ENCODE assay signal across 21 mouse cellular contexts in genomic region chr16:89950251-89950650, GRCm38 (mm10).
DNase-seq lines count a peak whose midpoint lies in the region; ATAC-seq lines count a peak whose summit lies in the region.
"Had no signal": no experiment of that assay in that cellular context is flagged by ENCODE, and none has a peak within 500 bp of the region (broad histone marks: within the 10 kb centered on the region; RNA-seq: fewer than 3 reads in every experiment).

No protein-coding gene starts in this region.

- no peaks in the 10 kb centered on the region for H3K9me3 ChIP-seq in hindbrain, embryonic 10.5 days
- H3K9me3 ChIP-seq in hindbrain, embryonic 16.5 days (ENCODE audit: control insufficient read depth, low read length): no peaks in the 10 kb centered on the region
- no peaks in the 10 kb centered on the region for H3K9me3 ChIP-seq in lung, embryonic 16.5 days (ENCODE audit: control insufficient read depth, low read length)
- no peaks in the 10 kb centered on the region for H3K9me3 ChIP-seq in heart, embryonic 11.5 days (replicated peaks; ENCODE audit: control insufficient read depth, low read length)
- H3K9me3 ChIP-seq: embryonic facial prominence, embryonic 12.5 days; forebrain, embryonic 15.5 days; heart, embryonic 10.5 days; heart, embryonic 15.5 days; hindbrain, embryonic 15.5 days had no signal

- peak overlapping the region; percentile 6; the same call in 1 of the 2 replicates for H3K27ac ChIP-seq in hindbrain, embryonic 10.5 days
- no peak overlapping the region for H3K27ac ChIP-seq in hindbrain, embryonic 16.5 days (ENCODE audit: low read depth, low read length)
- 0 out of 2 replicates have a peak overlapping the region, but pooled peaks have one; percentile 23 for H3K27ac ChIP-seq in lung, embryonic 16.5 days (ENCODE audit: low read length)
- no peak overlapping the region for H3K27ac ChIP-seq in heart, embryonic 11.5 days (ENCODE audit: low read depth, low read length)
- H3K27ac ChIP-seq: embryonic facial prominence, embryonic 12.5 days; forebrain, embryonic 15.5 days; heart, embryonic 10.5 days; heart, embryonic 15.5 days; hindbrain, embryonic 15.5 days had no signal

- 85% methylated on average over 6 of the region's 6 CpGs for WGBS in hindbrain, embryonic 10.5 days
- WGBS in hindbrain, embryonic 16.5 days: 88% methylated on average over 6 of the region's 6 CpGs
- 59% methylated on average over 6 of the region's 6 CpGs for WGBS in lung, embryonic 16.5 days
- WGBS in heart, embryonic 11.5 days (ENCODE audit: insufficient replicate concordance): 76% methylated on average over 6 of the region's 6 CpGs

- peaks cover 41% of the 10 kb centered on the region for H3K4me1 ChIP-seq in hindbrain, embryonic 10.5 days (replicated peaks)
- H3K4me1 ChIP-seq in hindbrain, embryonic 16.5 days (ENCODE audit: control insufficient read depth, insufficient read depth, low read depth, low read length): peaks cover 1% of the 10 kb centered on the region
- H3K4me1 ChIP-seq in lung, embryonic 16.5 days (replicated peaks; ENCODE audit: control insufficient read depth, insufficient read depth, low read length): peaks cover 19% of the 10 kb centered on the region
- H3K4me1 ChIP-seq in heart, embryonic 11.5 days (ENCODE audit: control insufficient read depth, insufficient read depth, low read length): no peaks in the 10 kb centered on the region
- H3K4me1 ChIP-seq: heart, embryonic 15.5 days had no signal

- no peak overlapping the region for H3K9ac ChIP-seq in hindbrain, embryonic 16.5 days (ENCODE audit: low read depth, low read length)
- no peak overlapping the region for H3K9ac ChIP-seq in lung, embryonic 16.5 days (ENCODE audit: low read length)
- no peak overlapping the region for H3K9ac ChIP-seq in heart, embryonic 11.5 days (ENCODE audit: low read depth, low read length)
- H3K9ac ChIP-seq: embryonic facial prominence, embryonic 12.5 days; forebrain, embryonic 15.5 days; heart, embryonic 15.5 days; hindbrain, embryonic 15.5 days had no signal

- H3K27me3 ChIP-seq in hindbrain, embryonic 10.5 days (ENCODE audit: insufficient read depth, poor library complexity, severe bottlenecking): no peaks in the 10 kb centered on the region
- H3K27me3 ChIP-seq in hindbrain, embryonic 16.5 days (replicated peaks; ENCODE audit: control insufficient read depth, insufficient read depth, low read length): no peaks in the 10 kb centered on the region
- no peaks in the 10 kb centered on the region for H3K27me3 ChIP-seq in lung, embryonic 16.5 days (ENCODE audit: control insufficient read depth, insufficient read depth, low read depth, low read length)
- no peaks in the 10 kb centered on the region for H3K27me3 ChIP-seq in heart, embryonic 11.5 days (ENCODE audit: control insufficient read depth, insufficient read depth, low read length)
- H3K27me3 ChIP-seq: embryonic facial prominence, embryonic 12.5 days; forebrain, embryonic 15.5 days; heart, embryonic 15.5 days; hindbrain, embryonic 15.5 days had no signal

- peaks cover 23% of the 10 kb centered on the region; the same call in 1 of the 2 replicates for H3K36me3 ChIP-seq in hindbrain, embryonic 10.5 days
- no peaks in the 10 kb centered on the region for H3K36me3 ChIP-seq in hindbrain, embryonic 16.5 days (ENCODE audit: control insufficient read depth, insufficient read depth, low read length)
- no peaks in the 10 kb centered on the region for H3K36me3 ChIP-seq in lung, embryonic 16.5 days (ENCODE audit: control insufficient read depth, insufficient read depth, low read length)
- no peaks in the 10 kb centered on the region for H3K36me3 ChIP-seq in heart, embryonic 11.5 days (ENCODE audit: control insufficient read depth, insufficient read depth, low read length)
- H3K36me3 ChIP-seq: forebrain, embryonic 15.5 days; G1E; heart, embryonic 15.5 days; hindbrain, embryonic 15.5 days had no signal

- DNase-seq in cerebellum, adult 8-10 months: no peak
- no peak for DNase-seq in hindbrain, embryonic 10.5 days (ENCODE audit: low spot score)
- no peak for DNase-seq in lung, postnatal 25 days (ENCODE audit: low spot score)
- DNase-seq: adrenal gland, postnatal 10 days; B cell, adult 2 months; embryo, embryonic 11 days; gastrocnemius, postnatal 36 days; heart, adult 18-20 months; heart, postnatal 14 days; kidney, adult 11 months had no signal

- H3K4me2 ChIP-seq in hindbrain, embryonic 16.5 days (ENCODE audit: low read length): no peak overlapping the region
- no peak overlapping the region for H3K4me2 ChIP-seq in lung, embryonic 16.5 days (ENCODE audit: low read depth, low read length)
- no peak overlapping the region for H3K4me2 ChIP-seq in heart, embryonic 11.5 days
- H3K4me2 ChIP-seq: embryonic facial prominence, embryonic 12.5 days; forebrain, embryonic 15.5 days; heart, embryonic 15.5 days; hindbrain, embryonic 15.5 days had no signal

- ATAC-seq in cerebellum, adult (ENCODE audit: insufficient number of reproducible peaks, low FRiP score, low TSS enrichment): peak; percentile 8; the same call in 1 of the 2 replicates
- no peak for ATAC-seq in hindbrain, embryonic 16.5 days
- no peak for ATAC-seq in lung, embryonic 16.5 days (ENCODE audit: low read depth)
- ATAC-seq in heart, embryonic 11.5 days (replicated peaks; ENCODE audit: insufficient number of reproducible peaks, low FRiP score, low TSS enrichment): no peak
- ATAC-seq: CD4-positive, CD25-positive, alpha-beta regulatory T cell, adult 4 months; forebrain, embryonic 15.5 days had no signal

- no peak overlapping the region for H3K4me3 ChIP-seq in hindbrain, embryonic 10.5 days
- no peak overlapping the region for H3K4me3 ChIP-seq in hindbrain, embryonic 16.5 days (ENCODE audit: low read length)
- no peak overlapping the region for H3K4me3 ChIP-seq in lung, embryonic 16.5 days (ENCODE audit: low read length)
- H3K4me3 ChIP-seq in heart, embryonic 11.5 days (ENCODE audit: low read depth, low read length): no peak overlapping the region
- H3K4me3 ChIP-seq: embryonic facial prominence, embryonic 12.5 days; forebrain, embryonic 15.5 days; heart, embryonic 10.5 days; heart, embryonic 15.5 days; hindbrain, embryonic 15.5 days had no signal

Comparison
In these comparisons a context has a peak if more than half of its experiments do, and no peak if none do; other contexts are left out.
1. H3K27ac ChIP-seq: peak in hindbrain, embryonic 10.5 days (single experiment) and lung, embryonic 16.5 days (single experiment); none in hindbrain, embryonic 16.5 days (single experiment) and heart, embryonic 11.5 days (single experiment).